Mouse (Mus musculus) T-helper 17 cell (primary cell): ENCODE data around the gene Cog1.

Source experiments
- in situ Hi-C, 2 experiments: fragments of 300-600 bp; cut with MboI, MseI; formaldehyde crosslinking; loops; 1 replicate in 1 of 2; 2 replicates in 1 of 2; pipeline ENCODE4 v1.15.1; 2025; ENCODE audit warnings: high pct_unique_total_duplicates in 2 of 2

Cog1 gene

GRCm38 (mm10) chr11:113661835-113662351, 12.9 kb downstream of the Cog1 start:
- in situ Hi-C loops: loop anchor here (25.0 kb wide), 2 partner anchors 1000 to 1750 kb away; partner anchors contain the start of genes Atp5h (in 1 of the 2), Kctd2 (in 1 of the 2), Mrpl58 (in 1 of the 2) and Rpl38 (in 1 of the 2)

GRCm38 (mm10) chr11:113664279-113664678, 15.3 kb downstream of the Cog1 start:
- in situ Hi-C loops: loop anchor here (25.0 kb wide), 2 partner anchors 998 to 1748 kb away; partner anchors contain the start of genes Atp5h (in 1 of the 2), Kctd2 (in 1 of the 2), Mrpl58 (in 1 of the 2) and Rpl38 (in 1 of the 2)

- in situ Hi-C loops: loop anchor here (25.0 kb wide), 2 partner anchors 996 to 1746 kb away; partner anchors contain the start of genes Atp5h (in 1 of the 2), Kctd2 (in 1 of the 2), Mrpl58 (in 1 of the 2) and Rpl38 (in 1 of the 2)
Measured at GRCm38 (mm10) chr11:113666205-113666604, 17.2 kb downstream of the Cog1 start.

GRCm38 (mm10) chr11:113666648-113667047, 17.7 kb downstream of the Cog1 start:
- in situ Hi-C loops: loop anchor here (25.0 kb wide), 2 partner anchors 996 to 1746 kb away; partner anchors contain the start of genes Atp5h (in 1 of the 2), Kctd2 (in 1 of the 2), Mrpl58 (in 1 of the 2) and Rpl38 (in 1 of the 2)

- in situ Hi-C loops: loop anchor here (25.0 kb wide), 2 partner anchors 995 to 1745 kb away; partner anchors contain the start of genes Atp5h (in 1 of the 2), Kctd2 (in 1 of the 2), Mrpl58 (in 1 of the 2) and Rpl38 (in 1 of the 2)
Measured at GRCm38 (mm10) chr11:113667122-113667521, 18.2 kb downstream of the Cog1 start.

- in situ Hi-C loops: loop anchor here (25.0 kb wide), 2 partner anchors 995 to 1745 kb away; partner anchors contain the start of genes Atp5h (in 1 of the 2), Kctd2 (in 1 of the 2), Mrpl58 (in 1 of the 2) and Rpl38 (in 1 of the 2)
Measured at GRCm38 (mm10) chr11:113667704-113668103, 18.7 kb downstream of the Cog1 start.

- in situ Hi-C loops: loop anchor here (25.0 kb wide), 2 partner anchors 993 to 1743 kb away; partner anchors contain the start of genes Atp5h (in 1 of the 2), Kctd2 (in 1 of the 2), Mrpl58 (in 1 of the 2) and Rpl38 (in 1 of the 2)
Measured at GRCm38 (mm10) chr11:113668857-113669256, 19.9 kb downstream of the Cog1 start.

GRCm38 (mm10) chr11:113669711-113670110, 20.7 kb downstream of the Cog1 start:
- in situ Hi-C loops: loop anchor here (25.0 kb wide), 2 partner anchors 993 to 1743 kb away; partner anchors contain the start of genes Atp5h (in 1 of the 2), Kctd2 (in 1 of the 2), Mrpl58 (in 1 of the 2) and Rpl38 (in 1 of the 2)

- in situ Hi-C loops: loop anchor here (25.0 kb wide), 2 partner anchors 989 to 1739 kb away; partner anchors contain the start of genes Atp5h (in 1 of the 2), Kctd2 (in 1 of the 2), Mrpl58 (in 1 of the 2) and Rpl38 (in 1 of the 2)
Measured at GRCm38 (mm10) chr11:113673614-113674013, 24.6 kb downstream of the Cog1 start.

GRCm38 (mm10) chr11:113674595-113674994, 25.6 kb downstream of the Cog1 start:
- in situ Hi-C loops: loop anchor here (25.0 kb wide), 2 partner anchors 988 to 1738 kb away; partner anchors contain the start of genes Atp5h (in 1 of the 2), Kctd2 (in 1 of the 2), Mrpl58 (in 1 of the 2) and Rpl38 (in 1 of the 2)

- in situ Hi-C loops: no loop called here
Measured at GRCm38 (mm10) chr11:113676847-113677246, 27.9 kb downstream of the Cog1 start.

- in situ Hi-C loops: no loop called here
Measured at GRCm38 (mm10) chr11:113677378-113677777, 28.4 kb downstream of the Cog1 start.

GRCm38 (mm10) chr11:113678373-113678772, 29.4 kb downstream of the Cog1 start:
- in situ Hi-C loops: no loop called here

GRCm38 (mm10) chr11:113680954-113681353, 32.0 kb downstream of the Cog1 start:
- in situ Hi-C loops: no loop called here

GRCm38 (mm10) chr11:113681979-113682378, 33.0 kb downstream of the Cog1 start:
- in situ Hi-C loops: no loop called here

GRCm38 (mm10) chr11:113682897-113683626, 34.1 kb downstream of the Cog1 start:
- in situ Hi-C loops: no loop called here

GRCm38 (mm10) chr11:113683627-113683956, 34.6 kb downstream of the Cog1 start:
- in situ Hi-C loops: no loop called here

- in situ Hi-C loops: no loop called here
Measured at GRCm38 (mm10) chr11:113683957-113684706, 35.2 kb downstream of the Cog1 start, which contains the start of the genes Fam104a and D11Wsu47e. TSS of gene Fam104a (minus strand) at chr11:113684155. TSS of gene D11Wsu47e (plus strand) at chr11:113684412.

GRCm38 (mm10) chr11:113684707-113685426, 35.9 kb downstream of the Cog1 start:
- in situ Hi-C loops: no loop called here

- in situ Hi-C loops: no loop called here
Measured at GRCm38 (mm10) chr11:113687031-113687430, 38.1 kb downstream of the Cog1 start.
